Mouse (Mus musculus): ENCODE measurements around the gene Gm37240. TPM values are rescaled to one million over a fixed set of nuclear protein-coding genes. Genes with fewer than 3 reads are reported as not detected.

Gm37240 gene
- polyA plus RNA-seq, 1 experiment from 2014 or later = 4.6 TPM

- H3K9ac ChIP-seq (ENCODE audit: low read length) = no peak overlapping the region
Observed at GRCm38 (mm10) chr3:84808906-84809305, 1078.4 kb downstream of the Gm37240 start.

GRCm38 (mm10) chr3:84807826-84808225 lies 1079.5 kb downstream of the Gm37240 start:
- Histone ChIP-seq H3K27me3 (ENCODE audit: control insufficient read depth, insufficient read depth, low read depth, low read length) (no peaks in the 10 kb centered on the region), H3K4me2 (ENCODE audit: low read depth, low read length) (no peak overlapping the region), H3K4me1 (replicated peaks; ENCODE audit: control insufficient read depth, insufficient read depth, low read length) (peaks cover 2% of the 10 kb centered on the region; the same call in 1 of the 2 replicates), H3K4me3 (ENCODE audit: low read length) (no peak overlapping the region), H3K36me3 (ENCODE audit: control insufficient read depth, insufficient read depth, low read length) (no peaks in the 10 kb centered on the region), H3K9ac (ENCODE audit: low read length) (no peak overlapping the region), H3K9me3 (ENCODE audit: control insufficient read depth, low read length) (no peaks in the 10 kb centered on the region), H3K27ac (ENCODE audit: low read length) (no peak overlapping the region)
- WGBS = 59% methylated on average over 3 of the region's 3 CpGs
- no peak for ATAC-seq (ENCODE audit: low read depth)

More at GRCm38 (mm10) chr3:84808906-84809305, 1078.4 kb downstream of the Gm37240 start:
- no peaks in the 10 kb centered on the region for H3K9me3 ChIP-seq (ENCODE audit: control insufficient read depth, low read length)
- no peaks in the 10 kb centered on the region for H3K27me3 ChIP-seq (ENCODE audit: control insufficient read depth, insufficient read depth, low read depth, low read length)
- no peaks in the 10 kb centered on the region for H3K36me3 ChIP-seq (ENCODE audit: control insufficient read depth, insufficient read depth, low read length)
- no peak for ATAC-seq (ENCODE audit: low read depth)
- no peak overlapping the region for H3K4me2 ChIP-seq (ENCODE audit: low read depth, low read length)
- no peak overlapping the region for H3K4me3 ChIP-seq (ENCODE audit: low read length)
- peaks cover 8% of the 10 kb centered on the region; the same call in 1 of the 2 replicates for H3K4me1 ChIP-seq (replicated peaks; ENCODE audit: control insufficient read depth, insufficient read depth, low read length)
- H3K27ac ChIP-seq (ENCODE audit: low read length) = no peak overlapping the region

DNA sequence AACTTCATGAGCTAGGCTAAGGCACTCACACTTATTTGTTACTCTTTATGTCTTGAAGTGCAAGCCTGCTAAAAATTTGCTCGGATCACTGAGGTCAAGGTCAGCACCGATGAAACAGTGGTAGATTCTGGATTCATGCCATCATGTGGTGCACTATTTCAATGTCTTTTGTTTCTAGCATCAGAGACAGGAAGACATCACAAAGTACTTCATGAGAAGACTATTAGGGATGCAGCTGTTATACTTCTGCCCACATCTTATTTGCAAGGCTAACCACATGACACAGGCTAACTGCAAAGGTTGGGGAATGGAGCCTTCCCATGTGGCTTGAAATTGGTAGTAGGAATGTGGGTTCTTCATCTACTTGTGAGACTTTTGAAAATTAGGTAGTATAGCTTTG lies 1081.1 kb downstream of the Gm37240 start:
- H3K4me1 ChIP-seq (replicated peaks; ENCODE audit: control insufficient read depth, insufficient read depth, low read length) = no peaks in the 10 kb centered on the region
- no peak for ATAC-seq (ENCODE audit: low read depth)
- no peak overlapping the region for H3K27ac ChIP-seq (ENCODE audit: low read length)
- 47% methylated on average over 2 of the region's 2 CpGs for WGBS
- H3K27me3 ChIP-seq (ENCODE audit: control insufficient read depth, insufficient read depth, low read depth, low read length) = no peaks in the 10 kb centered on the region
- no peak overlapping the region for H3K4me2 ChIP-seq (ENCODE audit: low read depth, low read length)
- no peaks in the 10 kb centered on the region for H3K9me3 ChIP-seq (ENCODE audit: control insufficient read depth, low read length)
- no peak overlapping the region for H3K4me3 ChIP-seq (ENCODE audit: low read length)
- no peaks in the 10 kb centered on the region for H3K36me3 ChIP-seq (ENCODE audit: control insufficient read depth, insufficient read depth, low read length)
- no peak overlapping the region for H3K9ac ChIP-seq (ENCODE audit: low read length)

DNA sequence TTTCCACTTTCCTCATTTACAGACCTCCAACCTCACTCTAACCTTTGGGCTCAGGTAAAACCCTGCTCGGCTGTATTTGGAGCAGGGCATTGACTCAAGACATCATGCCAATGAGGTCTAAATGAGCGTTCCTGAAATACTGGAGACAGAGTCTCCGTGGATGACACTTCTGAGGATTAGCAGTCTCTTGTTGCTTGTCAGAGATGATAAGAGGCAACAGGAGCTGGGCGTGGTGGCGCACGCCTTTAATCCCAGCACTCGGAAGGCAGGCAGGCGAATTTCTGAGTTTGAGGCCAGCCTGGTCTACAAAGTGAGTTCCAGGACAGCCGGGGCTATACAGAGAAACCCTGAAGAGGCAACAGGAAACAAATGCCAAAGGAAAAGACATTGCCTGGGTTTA lies 1083.3 kb downstream of the Gm37240 start:
- 59% methylated on average over 9 of the region's 9 CpGs for WGBS
- Histone ChIP-seq H3K36me3 (ENCODE audit: control insufficient read depth, insufficient read depth, low read length) (no peaks in the 10 kb centered on the region), H3K27ac (ENCODE audit: low read length) (no peak overlapping the region), H3K9ac (ENCODE audit: low read length) (no peak overlapping the region), H3K4me3 (ENCODE audit: low read length) (no peak overlapping the region), H3K4me1 (replicated peaks; ENCODE audit: control insufficient read depth, insufficient read depth, low read length) (no peaks in the 10 kb centered on the region), H3K27me3 (ENCODE audit: control insufficient read depth, insufficient read depth, low read depth, low read length) (no peaks in the 10 kb centered on the region), H3K9me3 (ENCODE audit: control insufficient read depth, low read length) (no peaks in the 10 kb centered on the region), H3K4me2 (ENCODE audit: low read depth, low read length) (no peak overlapping the region)
- no peak for ATAC-seq (ENCODE audit: low read depth)

- Histone ChIP-seq H3K4me3 (ENCODE audit: low read length) (no peak overlapping the region), H3K36me3 (ENCODE audit: control insufficient read depth, insufficient read depth, low read length) (no peaks in the 10 kb centered on the region), H3K27me3 (ENCODE audit: control insufficient read depth, insufficient read depth, low read depth, low read length) (no peaks in the 10 kb centered on the region), H3K9me3 (ENCODE audit: control insufficient read depth, low read length) (0 out of 2 replicates have a peak, but pooled peaks cover 3% of the 10 kb centered on the region), H3K9ac (ENCODE audit: low read length) (no peak overlapping the region), H3K27ac (ENCODE audit: low read length) (no peak overlapping the region), H3K4me1 (replicated peaks; ENCODE audit: control insufficient read depth, insufficient read depth, low read length) (no peaks in the 10 kb centered on the region), H3K4me2 (ENCODE audit: low read depth, low read length) (no peak overlapping the region)
- WGBS = 91% methylated on average over 4 of the region's 4 CpGs
- no peak for ATAC-seq (ENCODE audit: low read depth)
Observed at GRCm38 (mm10) chr3:84787914-84788313, 1099.4 kb downstream of the Gm37240 start.

GRCm38 (mm10) chr3:84776084-84776483 lies 1111.2 kb downstream of the Gm37240 start:
- H3K27me3 ChIP-seq (ENCODE audit: control insufficient read depth, insufficient read depth, low read depth, low read length) = no peaks in the 10 kb centered on the region
- no peak overlapping the region for H3K4me2 ChIP-seq (ENCODE audit: low read depth, low read length)
- no peaks in the 10 kb centered on the region for H3K36me3 ChIP-seq (ENCODE audit: control insufficient read depth, insufficient read depth, low read length)
- no peak overlapping the region for H3K27ac ChIP-seq (ENCODE audit: low read length)
- H3K9ac ChIP-seq (ENCODE audit: low read length) = no peak overlapping the region
- ATAC-seq (ENCODE audit: low read depth) = no peak
- H3K4me1 ChIP-seq (replicated peaks; ENCODE audit: control insufficient read depth, insufficient read depth, low read length) = no peaks in the 10 kb centered on the region; the same call in 1 of the 2 replicates
- H3K4me3 ChIP-seq (ENCODE audit: low read length) = no peak overlapping the region
- 58% methylated on average over 1 of the region's 1 CpGs for WGBS
- peaks cover 2% of the 10 kb centered on the region for H3K9me3 ChIP-seq (ENCODE audit: control insufficient read depth, low read length)

- H3K27ac ChIP-seq (ENCODE audit: low read length) = no peak overlapping the region
- H3K27me3 ChIP-seq (ENCODE audit: control insufficient read depth, insufficient read depth, low read depth, low read length) = no peaks in the 10 kb centered on the region
- no peaks in the 10 kb centered on the region for H3K36me3 ChIP-seq (ENCODE audit: control insufficient read depth, insufficient read depth, low read length)
- no peak overlapping the region for H3K4me3 ChIP-seq (ENCODE audit: low read length)
- 52% methylated on average over 4 of the region's 4 CpGs for WGBS
- no peak for ATAC-seq (ENCODE audit: low read depth)
- H3K4me1 ChIP-seq (replicated peaks; ENCODE audit: control insufficient read depth, insufficient read depth, low read length) = no peaks in the 10 kb centered on the region; the same call in 1 of the 2 replicates
- no peak overlapping the region for H3K9ac ChIP-seq (ENCODE audit: low read length)
- H3K4me2 ChIP-seq (ENCODE audit: low read depth, low read length) = no peak overlapping the region
- peaks cover 4% of the 10 kb centered on the region for H3K9me3 ChIP-seq (ENCODE audit: control insufficient read depth, low read length)
Observed at GRCm38 (mm10) chr3:84775577-84775976, 1111.7 kb downstream of the Gm37240 start.

- Histone ChIP-seq H3K9me3 (ENCODE audit: control insufficient read depth, low read length) (peaks cover 4% of the 10 kb centered on the region), H3K4me3 (ENCODE audit: low read length) (no peak overlapping the region), H3K4me1 (replicated peaks; ENCODE audit: control insufficient read depth, insufficient read depth, low read length) (no peaks in the 10 kb centered on the region; the same call in 1 of the 2 replicates), H3K27me3 (ENCODE audit: control insufficient read depth, insufficient read depth, low read depth, low read length) (no peaks in the 10 kb centered on the region), H3K4me2 (ENCODE audit: low read depth, low read length) (no peak overlapping the region), H3K27ac (ENCODE audit: low read length) (no peak overlapping the region), H3K36me3 (ENCODE audit: control insufficient read depth, insufficient read depth, low read length) (no peaks in the 10 kb centered on the region), H3K9ac (ENCODE audit: low read length) (no peak overlapping the region)
- ATAC-seq (ENCODE audit: low read depth) = no peak
- 60% methylated on average over 6 of the region's 6 CpGs for WGBS
Observed at GRCm38 (mm10) chr3:84775067-84775423, 1112.3 kb downstream of the Gm37240 start.

GRCm38 (mm10) chr3:84774246-84775066 lies 1112.9 kb downstream of the Gm37240 start:
- no peak overlapping the region for H3K4me2 ChIP-seq (ENCODE audit: low read depth, low read length)
- WGBS = 37% methylated on average over 8 of the region's 8 CpGs
- ATAC-seq (ENCODE audit: low read depth) = no peak

More at GRCm38 (mm10) chr3:84774246-84775066, 1112.9 kb downstream of the Gm37240 start:
- H3K9ac ChIP-seq (ENCODE audit: low read length) = no peak overlapping the region
- H3K27ac ChIP-seq (ENCODE audit: low read length) = no peak overlapping the region
- H3K27me3 ChIP-seq (ENCODE audit: control insufficient read depth, insufficient read depth, low read depth, low read length) = no peaks in the 10 kb centered on the region
- no peaks in the 10 kb centered on the region for H3K36me3 ChIP-seq (ENCODE audit: control insufficient read depth, insufficient read depth, low read length)
- no peaks in the 10 kb centered on the region; the same call in 1 of the 2 replicates for H3K4me1 ChIP-seq (replicated peaks; ENCODE audit: control insufficient read depth, insufficient read depth, low read length)
- H3K4me3 ChIP-seq (ENCODE audit: low read length) = no peak overlapping the region
- H3K9me3 ChIP-seq (ENCODE audit: control insufficient read depth, low read length) = peaks cover 4% of the 10 kb centered on the region
